Mouse (Mus musculus) thymus, postnatal 36 days (tissue): ENCODE data around the gene Olfr1387.
"Not testable (repeated sequence)": the region's sequence is repeated elsewhere in the genome, so short reads cannot be mapped to it uniquely, and the experiment has no call there.

Experiments
- DNase-seq, 2 experiments: peaks; one replicate each; pipeline ENCODE4 v3.0.0; 2022; ENCODE audit warnings: mixed read lengths in 2 of 2

Gene Olfr1387

DNA sequence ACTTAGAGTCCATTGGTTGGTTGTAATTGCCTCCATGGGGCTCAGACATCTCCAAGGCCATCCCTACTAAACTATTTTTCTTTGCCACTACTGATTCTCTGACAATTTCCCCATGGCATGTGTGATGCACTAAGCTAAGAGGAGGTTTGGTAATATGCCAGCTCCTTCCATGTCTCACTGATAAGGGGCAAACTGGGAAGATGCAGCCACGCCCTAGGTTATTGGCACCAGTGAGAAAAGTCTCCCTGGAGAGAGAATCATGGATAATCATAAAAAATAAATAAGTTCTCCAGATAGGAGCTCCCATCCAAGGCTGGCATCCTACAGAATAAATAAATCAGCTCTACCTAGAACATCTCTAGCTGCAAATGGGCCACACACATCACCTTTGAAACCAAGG lies at the start of gene Olfr1387:
TSS of gene Olfr1387 (plus strand) at position 301 of the 400 bp plus-strand sequence.
- no peak for DNase-seq

DNA sequence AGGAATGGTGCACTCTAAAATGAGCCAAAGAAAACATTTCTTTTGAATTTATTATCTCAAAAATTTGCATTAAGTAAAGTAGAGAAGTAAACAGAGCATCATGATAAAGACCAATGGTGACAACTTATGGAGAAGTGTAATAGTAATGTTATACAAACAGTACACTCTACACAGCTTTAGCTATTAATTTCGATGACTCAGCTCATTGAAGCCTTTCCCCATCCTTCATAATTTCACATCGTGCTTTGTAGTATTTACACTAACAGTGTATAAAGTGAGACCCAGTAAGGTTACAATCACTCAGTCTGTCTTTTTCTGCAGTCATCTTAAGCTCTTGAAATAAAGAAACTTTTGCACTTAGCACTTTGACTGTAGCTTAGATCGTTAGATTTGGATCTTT lies 48.4 kb upstream of the Olfr1387 start:
- DNase-seq, result no peak

DNA sequence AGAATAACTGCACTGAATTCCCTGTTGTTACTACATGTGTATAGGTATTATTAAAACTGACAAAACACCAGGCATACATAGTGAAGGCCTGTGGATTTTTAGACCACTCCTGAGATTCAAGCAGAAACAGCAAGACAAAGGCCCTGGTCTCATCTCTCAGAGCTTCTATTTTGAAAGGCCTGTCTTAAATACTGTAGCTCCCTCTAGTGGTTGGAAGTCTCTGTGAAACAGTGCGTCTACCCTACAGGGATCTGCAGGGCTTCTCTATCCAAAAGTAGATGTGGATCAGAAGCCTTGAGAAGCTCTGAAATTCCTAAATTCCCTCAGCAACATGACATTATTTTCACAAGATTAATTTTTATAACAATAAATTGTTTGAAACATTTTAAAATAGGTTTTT lies 44.6 kb upstream of the Olfr1387 start:
- DNase-seq, result no peak

DNA sequence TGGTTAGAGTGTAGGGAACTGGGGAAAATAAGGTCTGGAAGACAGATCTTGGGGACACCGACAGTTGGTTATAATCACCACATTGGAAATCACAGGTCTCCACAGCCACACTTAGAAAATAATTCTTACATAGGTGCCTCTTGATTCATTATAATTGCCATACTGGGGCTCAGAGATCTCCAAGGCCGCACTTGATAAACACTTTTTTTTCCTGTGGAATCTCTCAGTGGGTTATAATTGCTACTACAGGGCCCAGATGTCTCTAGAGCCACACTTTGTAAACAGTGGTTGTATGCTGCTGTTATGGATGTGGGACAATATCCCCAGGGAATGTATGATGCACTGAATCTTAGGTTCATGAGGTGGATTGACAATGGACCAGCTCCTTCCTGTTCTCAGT lies 32.4 kb upstream of the Olfr1387 start, which contains the start of gene Olfr1389:
TSS of gene Olfr1389 (plus strand) at position 301 of the 400 bp plus-strand sequence.
- DNase-seq, result no peak

DNA sequence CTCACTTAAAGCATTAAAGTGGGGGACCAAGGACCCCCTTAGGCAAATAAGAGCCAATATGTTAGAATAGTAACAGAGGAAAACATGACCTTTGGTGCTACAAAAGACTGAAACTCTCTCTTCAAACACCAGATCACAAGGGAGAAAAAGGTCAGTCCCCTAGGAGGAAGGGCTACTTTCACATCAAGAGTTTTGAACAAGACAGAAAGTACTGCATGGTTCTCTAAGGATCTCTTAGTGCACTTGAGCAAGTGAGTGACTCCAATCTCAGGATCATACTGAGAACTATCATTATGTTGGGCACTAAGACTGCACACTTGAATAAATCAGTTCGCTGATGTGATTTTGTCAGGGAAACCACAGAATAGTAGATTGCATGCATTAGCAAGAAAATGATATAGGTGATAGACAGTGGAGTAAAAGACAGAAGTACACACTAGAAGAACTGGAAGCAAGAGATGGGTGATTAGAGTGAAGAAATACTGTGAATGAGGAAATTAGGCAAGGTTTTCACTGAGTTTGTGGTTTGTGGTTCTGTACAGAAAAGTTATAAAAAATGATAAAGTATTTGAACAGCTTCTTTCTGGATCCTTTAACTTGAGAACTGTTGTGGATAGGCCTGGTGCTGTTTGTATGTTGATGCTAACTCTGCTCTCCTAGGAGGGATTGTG lies 29.8 kb upstream of the Olfr1387 start:
- no peak for DNase-seq

DNA sequence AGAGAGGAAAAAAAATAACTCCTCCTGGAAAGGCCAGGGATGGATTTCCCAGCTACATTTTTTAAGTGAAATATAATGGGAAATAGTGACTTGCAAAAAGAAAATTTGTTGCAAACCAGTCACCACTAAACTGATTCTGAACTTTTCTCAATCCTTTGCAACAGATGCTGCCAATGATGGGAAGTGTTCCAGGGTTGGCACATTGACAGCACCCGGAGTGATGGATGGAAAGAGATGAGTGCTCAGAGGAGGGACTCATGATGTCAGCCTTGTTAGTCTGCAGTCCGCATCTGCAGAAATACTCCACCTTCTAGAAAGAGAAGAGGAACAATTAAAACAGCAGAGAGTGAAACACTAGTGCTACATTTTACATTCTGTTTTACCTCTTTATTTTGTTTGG lies 25.5 kb upstream of the Olfr1387 start:
- no peak for DNase-seq

DNA sequence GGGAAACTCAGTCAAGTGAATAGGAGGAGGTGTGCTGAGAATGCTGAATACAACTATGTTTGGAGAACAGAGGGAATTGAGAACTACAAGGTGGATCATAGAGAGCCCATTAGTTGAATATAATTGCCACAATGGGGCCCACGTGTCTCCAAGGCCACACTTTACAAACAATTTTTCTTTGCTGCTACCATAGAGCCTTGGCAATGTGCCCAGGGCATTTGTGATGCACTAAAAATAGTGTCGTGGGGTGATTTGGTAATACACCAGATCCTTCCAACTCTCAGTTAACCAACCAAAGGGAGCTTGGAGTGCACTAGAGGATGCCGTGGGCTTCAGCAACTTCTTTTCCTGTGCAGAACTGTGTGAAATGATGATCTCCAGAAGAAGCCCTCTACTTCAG lies 18.7 kb upstream of the Olfr1387 start, which contains the start of gene Olfr1388:
TSS of gene Olfr1388 (plus strand) at position 214 of the 400 bp plus-strand sequence.
- no peak for DNase-seq

DNA sequence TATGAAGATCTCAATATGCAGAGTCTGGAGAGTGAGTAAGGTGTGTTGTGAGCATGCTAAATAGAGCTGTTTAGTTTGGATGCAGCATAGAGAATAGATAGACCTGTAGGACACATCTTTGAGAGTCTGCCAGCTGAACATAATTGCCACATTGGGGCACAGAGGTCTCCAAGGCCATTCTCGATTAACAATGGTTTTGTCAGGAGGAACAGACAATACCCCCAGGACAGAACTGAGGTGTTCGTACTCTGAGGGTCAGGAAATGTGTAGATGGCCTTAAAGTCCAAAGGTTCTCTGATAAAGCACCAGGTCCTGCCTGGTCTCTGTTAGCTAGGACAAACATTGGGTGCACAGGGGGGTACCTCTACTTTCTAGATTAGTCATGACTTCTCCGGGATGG lies 9.6 kb downstream of the Olfr1387 start, which contains the start of gene Olfr1386:
TSS of gene Olfr1386 (plus strand) at position 301 of the 400 bp plus-strand sequence.
- not testable (repeated sequence) for DNase-seq

DNA sequence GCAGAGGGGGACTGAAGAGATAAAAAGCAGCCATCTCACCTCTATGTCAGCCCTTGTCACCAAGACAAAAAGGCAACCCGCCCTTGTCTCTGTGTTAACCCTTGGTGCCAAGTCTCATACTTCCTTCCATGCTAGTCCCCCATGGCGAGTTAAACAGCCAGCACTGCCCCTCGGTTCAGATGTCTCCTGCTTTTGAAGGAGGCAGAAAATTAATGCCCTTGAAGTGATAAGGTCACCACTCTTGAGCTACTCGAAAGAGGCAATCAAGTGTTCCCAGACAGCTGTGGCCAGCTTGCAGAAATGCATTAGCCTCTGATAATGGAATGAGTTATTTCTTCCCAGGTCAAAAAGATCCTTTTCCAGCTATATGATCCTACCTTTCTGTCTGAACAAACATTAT lies 30.8 kb downstream of the Olfr1387 start:
- no peak for DNase-seq

DNA sequence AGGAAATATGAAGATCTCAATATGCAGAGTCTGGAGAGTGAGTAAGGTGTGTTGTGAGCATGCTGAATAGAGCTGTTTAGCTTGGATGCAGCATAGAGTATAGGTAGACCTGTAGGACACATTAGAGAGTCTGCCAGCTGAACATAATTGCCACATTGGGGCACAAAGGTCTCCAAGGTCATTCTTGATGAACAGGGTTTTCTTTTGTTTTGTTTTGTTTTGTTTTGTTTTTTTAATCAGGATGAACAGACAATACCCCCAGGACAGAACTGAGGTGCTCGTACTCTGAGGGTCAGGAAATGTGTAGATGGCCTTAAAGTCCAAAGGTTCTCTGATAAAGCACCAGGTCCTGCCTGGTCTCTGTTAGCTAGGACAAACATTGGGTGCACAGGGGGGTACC lies 33.6 kb downstream of the Olfr1387 start, which contains the start of gene Olfr1385:
TSS of gene Olfr1385 (plus strand) at position 301 of the 400 bp plus-strand sequence.
- DNase-seq, result not testable (repeated sequence)
